Mouse (Mus musculus) midbrain, embryonic 16.5 days (tissue): ENCODE measurements at regions not wholly inside any gene's neighbourhood (a gene's known extent, or its start where the extent isn't known, plus 50 kb on each side); places are given as distances from the start of the nearest gene placed in this dataset.

Experiments
- ATAC-seq: fragments of 200-750 bp; cut with Nextera tagmentation; 2 replicates; pipeline ENCODE4 v1.8.0; 2017; ENCODE audit warnings: moderate TSS enrichment
- H3K27ac ChIP-seq: fragments of 300-500 bp; sonication (generic); 2 replicates; pipeline ENCODE4 v1.5.1; 2014; ENCODE audit warnings: mild to moderate bottlenecking, low read length, mixed read lengths
- H3K27me3 ChIP-seq: fragments of 300-500 bp; sonication (generic); 2 replicates; pipeline ENCODE4 v1.6.1; 2014; ENCODE audit warnings: low read depth, low read length, mixed read lengths; ENCODE audit not compliant: control insufficient read depth, insufficient read depth
- H3K36me3 ChIP-seq: fragments of 300-500 bp; sonication (generic); 2 replicates; pipeline ENCODE4 v1.6.1; 2014; ENCODE audit warnings: mild to moderate bottlenecking, low read length, moderate library complexity, mixed read lengths; ENCODE audit not compliant: control insufficient read depth, insufficient read depth
- H3K4me1 ChIP-seq: fragments of 300-500 bp; sonication (generic); 2 replicates; pipeline ENCODE4 v1.6.1; 2014; ENCODE audit warnings: mild to moderate bottlenecking, low read length, mixed read lengths; ENCODE audit not compliant: control insufficient read depth, insufficient read depth
- H3K4me2 ChIP-seq: fragments of 300-500 bp; sonication (generic); 2 replicates; pipeline ENCODE4 v1.6.1; 2014; ENCODE audit warnings: mild to moderate bottlenecking, low read length, mixed read lengths
- H3K4me3 ChIP-seq: fragments of 300-500 bp; sonication (generic); 2 replicates; pipeline ENCODE4 v1.5.1; 2014; ENCODE audit warnings: low read depth, mild to moderate bottlenecking, low read length, moderate library complexity, mixed read lengths
- H3K9ac ChIP-seq: fragments of 300-500 bp; sonication (generic); 2 replicates; pipeline ENCODE4 v1.6.1; 2014; ENCODE audit warnings: low read depth, low read length, mixed read lengths
- H3K9me3 ChIP-seq: fragments of 300-500 bp; sonication (generic); replicated peaks from 2 replicates; pipeline ENCODE4 v1.6.1; 2014; ENCODE audit warnings: mild to moderate bottlenecking, low read length, mixed read lengths; ENCODE audit not compliant: control insufficient read depth, poor library complexity, severe bottlenecking
- WGBS: fragments of 180-500 bp; shearing (Covaris S2); extraction: QIAGEN DNeasy Blood & Tissue Kit; methylation state at CpG from one replicate; pipeline ENCODE4 v1.1.7; 2014; 5-methylcytosine and 5-hydroxymethylcytosine counted together

GRCm38 (mm10) chr11:94882687-94883383 is 53.2 kb upstream of the Col1a1 start:
- WGBS = 2% methylated on average over 18 of the region's 19 CpGs
- Histone ChIP-seq H3K27me3 (peaks cover 15% of the 10 kb centered on the region), H3K27ac (no peak overlapping the region), H3K4me3 (no peak overlapping the region), H3K4me1 (peaks cover 9% of the 10 kb centered on the region; the same call in 1 of the 2 replicates), H3K36me3 (no peaks in the 10 kb centered on the region), H3K9ac (no peak overlapping the region), H3K9me3 (no peaks in the 10 kb centered on the region), H3K4me2 (peak overlapping the region; percentile 37)
- ATAC-seq = no peak

- peak overlapping the region; percentile 37; the same call in 1 of the 2 replicates for H3K4me2 ChIP-seq
- no peak overlapping the region for H3K9ac ChIP-seq
- no peaks in the 10 kb centered on the region for H3K9me3 ChIP-seq
- H3K27me3 ChIP-seq = peaks cover 15% of the 10 kb centered on the region
- no peak overlapping the region for H3K27ac ChIP-seq
- ATAC-seq = no peak
- WGBS = 31% methylated on average over 8 of the region's 9 CpGs
- peaks cover 9% of the 10 kb centered on the region; the same call in 1 of the 2 replicates for H3K4me1 ChIP-seq
- no peaks in the 10 kb centered on the region for H3K36me3 ChIP-seq
- H3K4me3 ChIP-seq = no peak overlapping the region
These were observed 53.9 kb upstream of the Col1a1 start for GRCm38 (mm10) chr11:94881982-94882686.

GRCm38 (mm10) chr11:94880896-94881840 is 54.9 kb upstream of the Col1a1 start:
- ATAC-seq = no peak; the same call in 1 of the 2 replicates
- 6% methylated on average over 27 of the region's 27 CpGs for WGBS
- Histone ChIP-seq H3K9me3 (no peaks in the 10 kb centered on the region), H3K27me3 (peaks cover 15% of the 10 kb centered on the region), H3K27ac (no peak overlapping the region; the same call in 1 of the 2 replicates), H3K36me3 (no peaks in the 10 kb centered on the region), H3K4me1 (peaks cover 9% of the 10 kb centered on the region; the same call in 1 of the 2 replicates), H3K4me3 (peak overlapping the region; percentile 23), H3K4me2 (peak overlapping the region; percentile 51), H3K9ac (peak overlapping the region; percentile 51; the same call in 1 of the 2 replicates)

DNA sequence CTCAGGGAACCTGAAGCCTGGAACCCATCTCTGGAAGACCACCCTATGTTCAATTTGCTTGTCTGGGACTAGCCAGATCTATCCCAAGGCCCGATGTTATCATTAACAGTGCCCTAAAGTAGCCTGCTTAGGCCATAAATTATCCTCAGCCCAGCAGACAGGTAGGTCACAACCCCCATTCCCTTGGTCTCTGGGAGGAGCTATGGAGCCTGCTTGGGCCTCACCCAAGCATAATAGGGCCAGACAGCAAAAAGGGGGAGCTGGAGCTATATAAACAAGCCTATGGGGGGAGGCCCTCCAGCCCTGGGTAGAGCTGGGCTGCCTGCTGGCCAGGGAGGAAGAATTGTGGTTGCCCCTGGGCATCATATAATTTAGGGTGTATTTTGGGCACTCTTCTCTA is 59.3 kb upstream of the Col1a1 start:
- Histone ChIP-seq H3K4me2 (no peak overlapping the region), H3K9me3 (no peaks in the 10 kb centered on the region), H3K36me3 (no peaks in the 10 kb centered on the region), H3K9ac (no peak overlapping the region), H3K27me3 (peaks cover 18% of the 10 kb centered on the region), H3K27ac (no peak overlapping the region), H3K4me3 (no peak overlapping the region), H3K4me1 (peaks cover 17% of the 10 kb centered on the region)
- ATAC-seq = no peak
- 64% methylated on average over 1 of the region's 1 CpGs for WGBS

GRCm38 (mm10) chr11:94875026-94875425 is 61.0 kb upstream of the Col1a1 start:
- Histone ChIP-seq H3K4me1 (peaks cover 12% of the 10 kb centered on the region), H3K27me3 (peaks cover 9% of the 10 kb centered on the region), H3K4me3 (no peak overlapping the region), H3K36me3 (no peaks in the 10 kb centered on the region), H3K4me2 (no peak overlapping the region), H3K9me3 (no peaks in the 10 kb centered on the region), H3K27ac (no peak overlapping the region), H3K9ac (no peak overlapping the region)
- ATAC-seq = no peak
- WGBS = 79% methylated on average over 7 of the region's 7 CpGs

DNA sequence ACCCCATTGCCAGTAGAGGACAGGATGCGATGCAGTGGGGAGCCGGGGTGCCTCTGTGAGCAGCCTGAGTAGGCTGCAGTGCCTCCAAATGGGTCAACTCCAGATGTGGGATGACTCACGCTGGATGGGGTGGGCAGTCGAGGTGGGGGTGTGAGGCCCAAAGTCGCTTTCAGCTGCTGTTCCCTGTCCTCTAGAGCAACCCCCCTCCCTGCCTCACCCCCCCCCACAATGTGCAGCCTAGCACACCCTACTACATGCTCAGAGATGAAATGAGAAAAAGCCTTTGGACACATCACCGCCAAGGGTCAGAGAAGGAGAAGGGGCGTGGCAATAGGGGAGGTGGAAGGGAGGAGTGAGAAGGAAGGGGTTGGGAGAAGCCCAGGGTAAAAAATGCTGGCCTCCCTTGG is 61.9 kb upstream of the Col1a1 start:
- Histone ChIP-seq H3K27me3 (peaks cover 9% of the 10 kb centered on the region), H3K4me1 (peaks cover 12% of the 10 kb centered on the region), H3K36me3 (no peaks in the 10 kb centered on the region), H3K27ac (no peak overlapping the region), H3K9me3 (no peaks in the 10 kb centered on the region), H3K4me2 (no peak overlapping the region), H3K4me3 (no peak overlapping the region), H3K9ac (no peak overlapping the region)
- ATAC-seq = peak; percentile 3; the same call in 1 of the 2 replicates
- WGBS = 12% methylated on average over 7 of the region's 7 CpGs

DNA sequence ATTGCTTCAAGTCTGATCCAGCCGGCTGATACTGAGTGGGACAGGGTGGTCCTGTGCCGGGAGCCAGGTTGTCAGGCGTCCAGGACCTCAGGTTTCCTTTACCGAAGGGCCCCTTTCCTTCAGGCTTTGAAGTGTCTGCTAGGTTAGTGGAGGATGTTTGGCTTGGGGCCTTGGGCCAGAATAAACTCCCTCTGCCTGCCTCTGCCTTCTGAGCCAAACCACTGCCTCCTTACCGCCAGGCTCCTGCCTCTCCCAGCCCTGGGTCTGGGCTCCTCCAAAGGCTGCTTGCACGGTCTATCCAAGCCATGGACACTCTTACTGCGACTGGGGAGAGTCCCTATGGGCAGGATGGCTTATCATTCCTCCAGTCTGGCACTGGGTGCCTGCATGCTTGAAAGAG is 62.3 kb upstream of the Col1a1 start:
- H3K9me3 ChIP-seq = no peaks in the 10 kb centered on the region
- no peak overlapping the region for H3K27ac ChIP-seq
- H3K9ac ChIP-seq = no peak overlapping the region
- 10% methylated on average over 7 of the region's 7 CpGs for WGBS
- peak overlapping the region; percentile 87 for H3K4me2 ChIP-seq
- peaks cover 9% of the 10 kb centered on the region for H3K27me3 ChIP-seq
- H3K4me1 ChIP-seq = peaks cover 12% of the 10 kb centered on the region
- no peak overlapping the region for H3K4me3 ChIP-seq
- no peaks in the 10 kb centered on the region for H3K36me3 ChIP-seq
- ATAC-seq = peak; percentile 17; the same call in 1 of the 2 replicates

GRCm38 (mm10) chr11:94872921-94873320 is 63.1 kb upstream of the Col1a1 start:
- 2% methylated on average over 19 of the region's 19 CpGs for WGBS
- Histone ChIP-seq H3K4me3 (peak overlapping the region; percentile 40), H3K9ac (peak overlapping the region; percentile 50), H3K9me3 (no peaks in the 10 kb centered on the region), H3K36me3 (no peaks in the 10 kb centered on the region), H3K27me3 (peaks cover 9% of the 10 kb centered on the region), H3K4me1 (peaks cover 12% of the 10 kb centered on the region), H3K4me2 (peak overlapping the region; percentile 87), H3K27ac (no peak overlapping the region)
- ATAC-seq = peak; percentile 67
